Comparison of ENCODE assay signal across 16 mouse cellular contexts in the genomic region with DNA sequence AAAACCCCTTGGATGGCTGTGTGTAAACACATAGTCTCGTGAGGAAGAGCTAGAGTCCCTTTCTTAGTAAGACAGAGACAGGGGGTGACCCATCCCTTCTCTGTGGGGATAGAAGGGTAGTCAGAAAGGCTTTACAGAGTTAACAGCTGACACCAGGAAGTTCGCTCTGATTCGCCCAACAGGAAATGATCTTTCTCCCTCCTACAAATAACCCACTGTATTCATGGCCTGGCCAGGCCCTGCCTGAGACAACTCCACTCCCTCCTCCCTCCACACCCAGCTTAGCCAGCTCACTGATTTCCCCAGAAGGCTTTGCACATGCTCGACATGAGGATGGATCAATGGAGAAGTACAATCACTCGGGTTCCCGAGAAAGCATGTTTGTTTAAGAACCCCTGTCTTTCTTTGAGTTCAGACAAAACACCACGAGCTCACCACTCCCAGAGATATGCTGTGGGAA.
DNase-seq lines count a peak whose midpoint lies in the region; ATAC-seq and TF ChIP-seq lines count a peak whose summit lies in the region.
"Had no signal": no experiment of that assay in that cellular context is flagged by ENCODE, and none has a peak within 500 bp of the region (broad histone marks: within the 10 kb centered on the region; RNA-seq: fewer than 3 reads in every experiment).

No protein-coding gene starts in this region.

- no peak for ATAC-seq in kidney, postnatal 0 days (replicated peaks; ENCODE audit: low FRiP score, low read depth)
- ATAC-seq in neural tube, embryonic 11.5 days (ENCODE audit: insufficient read depth, low FRiP score, low TSS enrichment): no peak
- ATAC-seq: forebrain, embryonic 14.5 days had no signal

- H3K9me3 ChIP-seq in kidney, postnatal 0 days (replicated peaks; ENCODE audit: low read length): no peaks in the 10 kb centered on the region
- no peaks in the 10 kb centered on the region for H3K9me3 ChIP-seq in embryonic facial prominence, embryonic 10.5 days
- H3K9me3 ChIP-seq in neural tube, embryonic 11.5 days (ENCODE audit: control insufficient read depth, low read length): no peaks in the 10 kb centered on the region
- H3K9me3 ChIP-seq: heart, embryonic 12.5 days; hindbrain, embryonic 15.5 days had no signal

- H3K4me2 ChIP-seq in kidney, postnatal 0 days (ENCODE audit: low read length): no peak overlapping the region
- no peak overlapping the region for H3K4me2 ChIP-seq in neural tube, embryonic 11.5 days (ENCODE audit: low read depth)
- H3K4me2 ChIP-seq: heart, embryonic 12.5 days; hindbrain, embryonic 15.5 days; liver, embryonic 11.5 days had no signal

- peak; percentile 16 for DNase-seq in kidney, postnatal 0 days (ENCODE audit: low spot score)
- no peak for DNase-seq in kidney, adult 11 months
- peak; percentile 17 for DNase-seq in NIH3T3 (ENCODE audit: low read depth)
- peak; percentile 19 for DNase-seq in embryonic facial prominence, embryonic 10.5 days (ENCODE audit: low spot score)
- peak; percentile 34 for DNase-seq in neural tube, embryonic 11.5 days (ENCODE audit: low spot score)
- DNase-seq in left cerebral cortex, adult 2 months (ENCODE audit: extremely low spot score in 1 of 2, low spot score in 2 of 2): no peak
- no peak for DNase-seq in heart, postnatal 4 days
- no peak for DNase-seq in gastrocnemius, postnatal 14 days
- DNase-seq: cerebellum, postnatal 14 days; kidney, postnatal 10 days; midbrain, embryonic 14.5 days; thymus, adult 2 months had no signal

- no peaks in the 10 kb centered on the region for H3K36me3 ChIP-seq in kidney, postnatal 0 days (ENCODE audit: insufficient read depth, low read length)
- no peaks in the 10 kb centered on the region for H3K36me3 ChIP-seq in embryonic facial prominence, embryonic 10.5 days (replicated peaks)
- no peaks in the 10 kb centered on the region for H3K36me3 ChIP-seq in neural tube, embryonic 11.5 days (ENCODE audit: control insufficient read depth, insufficient read depth, low read length)
- H3K36me3 ChIP-seq: heart, embryonic 12.5 days; hindbrain, embryonic 15.5 days had no signal

- TF ChIP-seq CTCF in kidney, postnatal 0 days (IDR thresholded peaks at IDR 0.05; ENCODE audit: low read depth): no peak
- no peak for TF ChIP-seq CTCF in left cerebral cortex, adult 2 months (IDR thresholded peaks at IDR 0.05)

- intact Hi-C loops in left cerebral cortex, adult 2 months (cut with DNase I): no loop called here
- intact Hi-C loops in gastrocnemius, postnatal 14 days (cut with DNase I; ENCODE audit: low total_unique reads): no loop called here

- WGBS in kidney, postnatal 0 days: 16% methylated on average over 7 of the region's 7 CpGs
- 23% methylated on average over 7 of the region's 7 CpGs for WGBS in embryonic facial prominence, embryonic 10.5 days
- 15% methylated on average over 7 of the region's 7 CpGs for WGBS in neural tube, embryonic 11.5 days

- no peaks in the 10 kb centered on the region for H3K27me3 ChIP-seq in kidney, postnatal 0 days (ENCODE audit: insufficient read depth, low read length)
- H3K27me3 ChIP-seq in embryonic facial prominence, embryonic 10.5 days (replicated peaks; ENCODE audit: low read depth, poor library complexity, severe bottlenecking): peaks cover 20% of the 10 kb centered on the region; the same call in 1 of the 2 replicates
- no peaks in the 10 kb centered on the region for H3K27me3 ChIP-seq in neural tube, embryonic 11.5 days (ENCODE audit: control insufficient read depth, insufficient read depth, low read length)
- H3K27me3 ChIP-seq: heart, embryonic 12.5 days had no signal

- H3K4me1 ChIP-seq in kidney, postnatal 0 days (replicated peaks; ENCODE audit: insufficient read depth, low read length): peaks cover 5% of the 10 kb centered on the region; the same call in 1 of the 2 replicates
- H3K4me1 ChIP-seq in embryonic facial prominence, embryonic 10.5 days: peaks cover 19% of the 10 kb centered on the region
- H3K4me1 ChIP-seq in neural tube, embryonic 11.5 days (ENCODE audit: control insufficient read depth, insufficient read depth, low read length): no peaks in the 10 kb centered on the region
- H3K4me1 ChIP-seq: heart, embryonic 12.5 days; hindbrain, embryonic 15.5 days had no signal

- no peak overlapping the region for H3K27ac ChIP-seq in kidney, postnatal 0 days
- no peak overlapping the region for H3K27ac ChIP-seq in embryonic facial prominence, embryonic 10.5 days (replicated peaks)
- no peak overlapping the region for H3K27ac ChIP-seq in neural tube, embryonic 11.5 days (ENCODE audit: low read depth, low read length)
- H3K27ac ChIP-seq in left cerebral cortex, adult 2 months: no peak overlapping the region
- H3K27ac ChIP-seq: hindbrain, embryonic 15.5 days had no signal

- H3K4me3 ChIP-seq in kidney, postnatal 0 days (replicated peaks; ENCODE audit: low read depth, low read length): no peak overlapping the region
- no peak overlapping the region for H3K4me3 ChIP-seq in embryonic facial prominence, embryonic 10.5 days
- H3K4me3 ChIP-seq in neural tube, embryonic 11.5 days (ENCODE audit: low read depth, low read length): no peak overlapping the region
- H3K4me3 ChIP-seq in left cerebral cortex, adult 2 months: no peak overlapping the region
- H3K4me3 ChIP-seq: heart, embryonic 12.5 days; hindbrain, embryonic 15.5 days had no signal

- no peak overlapping the region for H3K9ac ChIP-seq in kidney, postnatal 0 days (ENCODE audit: low read depth, low read length)
- no peak overlapping the region for H3K9ac ChIP-seq in neural tube, embryonic 11.5 days (ENCODE audit: low read length)
- H3K9ac ChIP-seq: heart, embryonic 12.5 days; hindbrain, embryonic 15.5 days had no signal

Comparison
In these comparisons a context has a peak if more than half of its experiments do, and no peak if none do; other contexts are left out.
1. DNase-seq: peak in kidney, postnatal 0 days (single experiment), NIH3T3 (single experiment), embryonic facial prominence, embryonic 10.5 days (single experiment) and neural tube, embryonic 11.5 days (single experiment); none in kidney, adult 11 months (single experiment), left cerebral cortex, adult 2 months (0 of 2), heart, postnatal 4 days (single experiment) and gastrocnemius, postnatal 14 days (single experiment).